In the genomic region with DNA sequence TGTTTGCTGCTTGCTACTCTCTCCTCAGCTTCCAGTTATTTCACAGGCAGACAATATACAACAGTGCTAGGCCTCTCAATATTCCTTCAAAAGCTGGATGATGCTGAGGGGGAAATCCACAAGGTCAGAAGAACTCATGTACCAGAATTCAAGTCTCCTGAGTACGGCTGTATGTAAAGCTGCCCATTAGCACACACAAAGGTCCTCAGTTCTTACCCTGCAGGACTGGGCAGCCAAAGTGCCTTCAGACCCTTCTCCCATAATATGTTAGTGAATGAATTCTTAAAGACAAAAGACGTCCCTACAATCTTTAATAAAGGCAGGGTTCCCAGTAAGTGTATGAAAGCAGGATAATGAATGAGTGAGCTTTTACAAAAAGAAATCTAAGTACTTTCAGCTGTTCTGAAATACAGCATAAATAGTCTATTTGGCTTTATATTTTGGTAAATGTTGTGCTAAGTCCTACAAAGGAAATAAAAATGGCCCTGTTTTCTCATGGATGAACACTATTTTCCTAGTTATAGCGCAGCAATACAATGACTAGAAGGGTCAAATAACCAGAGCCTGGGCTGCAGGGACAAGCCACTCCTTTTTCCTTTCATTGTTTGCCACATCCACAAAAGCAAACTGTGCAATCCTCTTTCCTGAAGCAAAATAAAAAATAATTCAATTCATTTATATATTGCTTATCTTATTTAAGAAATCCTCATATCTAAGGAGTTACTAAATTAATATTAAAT, we compare ENCODE assay signal across 17 mouse cellular contexts.
DNase-seq lines count a peak whose midpoint lies in the region; ATAC-seq lines count a peak whose summit lies in the region.
"Had no signal": no experiment of that assay in that cellular context is flagged by ENCODE, and none has a peak within 500 bp of the region (broad histone marks: within the 10 kb centered on the region; RNA-seq: fewer than 3 reads in every experiment).

No protein-coding gene starts in this region.

- peak; percentile 55; the same call in 1 of the 2 replicates for ATAC-seq in hindbrain, embryonic 11.5 days (ENCODE audit: low FRiP score)
- peak; percentile 48; the same call in 1 of the 2 replicates for ATAC-seq in hindbrain, embryonic 12.5 days (ENCODE audit: low FRiP score)
- ATAC-seq in midbrain, embryonic 14.5 days (ENCODE audit: low FRiP score, low TSS enrichment) = peak; percentile 28; the same call in 1 of the 2 replicates

- H3K4me2 ChIP-seq in hindbrain, embryonic 11.5 days (replicated peaks; ENCODE audit: low read depth, low read length) = no peak overlapping the region
- H3K4me2 ChIP-seq in hindbrain, embryonic 12.5 days (replicated peaks) = no peak overlapping the region
- no peak overlapping the region for H3K4me2 ChIP-seq in midbrain, embryonic 14.5 days (ENCODE audit: low read length)
- H3K4me2 ChIP-seq: stomach, embryonic 15.5 days had no signal

- 61% methylated on average over 3 of the region's 3 CpGs for WGBS in hindbrain, embryonic 11.5 days
- WGBS in hindbrain, embryonic 10.5 days = 64% methylated on average over 3 of the region's 3 CpGs
- WGBS in forebrain, embryonic 10.5 days = 38% methylated on average over 3 of the region's 3 CpGs
- 52% methylated on average over 3 of the region's 3 CpGs for WGBS in hindbrain, embryonic 12.5 days
- 39% methylated on average over 3 of the region's 3 CpGs for WGBS in midbrain, embryonic 14.5 days

- no peaks in the 10 kb centered on the region for H3K36me3 ChIP-seq in hindbrain, embryonic 11.5 days (ENCODE audit: control insufficient read depth, insufficient read depth, low read length)
- H3K36me3 ChIP-seq in hindbrain, embryonic 10.5 days = no peaks in the 10 kb centered on the region
- H3K36me3 ChIP-seq in forebrain, embryonic 10.5 days (replicated peaks) = no peaks in the 10 kb centered on the region
- H3K36me3 ChIP-seq in hindbrain, embryonic 12.5 days = no peaks in the 10 kb centered on the region
- H3K36me3 ChIP-seq in midbrain, embryonic 14.5 days (ENCODE audit: control insufficient read depth, insufficient read depth, low read length) = no peaks in the 10 kb centered on the region
- H3K36me3 ChIP-seq: stomach, embryonic 15.5 days had no signal

- no peak overlapping the region for H3K9ac ChIP-seq in hindbrain, embryonic 11.5 days (ENCODE audit: low read depth, low read length)
- H3K9ac ChIP-seq in hindbrain, embryonic 12.5 days = no peak overlapping the region
- 0 out of 2 replicates have a peak overlapping the region, but pooled peaks have one; percentile 3 for H3K9ac ChIP-seq in midbrain, embryonic 14.5 days (replicated peaks; ENCODE audit: low read length)
- H3K9ac ChIP-seq: stomach, embryonic 15.5 days had no signal

- H3K27ac ChIP-seq in hindbrain, embryonic 11.5 days (ENCODE audit: low read depth, low read length) = no peak overlapping the region; the same call in 1 of the 2 replicates
- no peak overlapping the region for H3K27ac ChIP-seq in hindbrain, embryonic 10.5 days
- H3K27ac ChIP-seq in forebrain, embryonic 10.5 days = peak overlapping the region; percentile 69
- H3K27ac ChIP-seq in hindbrain, embryonic 12.5 days = peak overlapping the region; percentile 73
- peak overlapping the region; percentile 87 for H3K27ac ChIP-seq in midbrain, embryonic 14.5 days (replicated peaks; ENCODE audit: low read depth, low read length)
- H3K27ac ChIP-seq: stomach, embryonic 15.5 days had no signal

- intact Hi-C loops in heart, postnatal 10 days (cut with DNase I) = no loop called here

- DNase-seq in hindbrain, embryonic 11.5 days (ENCODE audit: low spot score) = no peak
- no peak for DNase-seq in hindbrain, embryonic 10.5 days (ENCODE audit: low spot score)
- no peak for DNase-seq in forebrain, embryonic 10.5 days (ENCODE audit: extremely low spot score, low spot score)
- peak; percentile 54 for DNase-seq in midbrain, embryonic 14.5 days
- no peak for DNase-seq in heart, postnatal 10 days
- DNase-seq in thymus, adult 18-20 months = no peak
- DNase-seq in lung, postnatal 10 days = no peak
- DNase-seq: adrenal gland, postnatal 10 days; cerebellum, adult 18-20 months; gastrocnemius, postnatal 14 days; kidney, adult 8-10 months; kidney, postnatal 36 days; liver; lung, adult 2 months; lung, postnatal 4 days had no signal

- H3K9me3 ChIP-seq in hindbrain, embryonic 11.5 days (ENCODE audit: control insufficient read depth, low read length) = no peaks in the 10 kb centered on the region
- H3K9me3 ChIP-seq in hindbrain, embryonic 10.5 days = no peaks in the 10 kb centered on the region
- no peaks in the 10 kb centered on the region for H3K9me3 ChIP-seq in forebrain, embryonic 10.5 days
- H3K9me3 ChIP-seq in hindbrain, embryonic 12.5 days (replicated peaks) = no peaks in the 10 kb centered on the region
- no peaks in the 10 kb centered on the region for H3K9me3 ChIP-seq in midbrain, embryonic 14.5 days (ENCODE audit: control insufficient read depth, low read length)
- H3K9me3 ChIP-seq: stomach, embryonic 15.5 days had no signal

- no peaks in the 10 kb centered on the region for H3K4me1 ChIP-seq in hindbrain, embryonic 11.5 days (replicated peaks; ENCODE audit: control insufficient read depth, insufficient read depth, low read length)
- H3K4me1 ChIP-seq in hindbrain, embryonic 10.5 days (replicated peaks) = peaks cover 6% of the 10 kb centered on the region; the same call in 1 of the 2 replicates
- peaks cover 24% of the 10 kb centered on the region for H3K4me1 ChIP-seq in forebrain, embryonic 10.5 days
- peaks cover 4% of the 10 kb centered on the region; the same call in 1 of the 2 replicates for H3K4me1 ChIP-seq in hindbrain, embryonic 12.5 days
- peaks cover 15% of the 10 kb centered on the region for H3K4me1 ChIP-seq in midbrain, embryonic 14.5 days (ENCODE audit: control insufficient read depth, insufficient read depth, low read length)
- H3K4me1 ChIP-seq: stomach, embryonic 15.5 days had no signal

- no peaks in the 10 kb centered on the region for H3K27me3 ChIP-seq in hindbrain, embryonic 11.5 days (ENCODE audit: control insufficient read depth, insufficient read depth, low read length)
- H3K27me3 ChIP-seq in hindbrain, embryonic 10.5 days (ENCODE audit: insufficient read depth, poor library complexity, severe bottlenecking) = no peaks in the 10 kb centered on the region
- H3K27me3 ChIP-seq in forebrain, embryonic 10.5 days (ENCODE audit: poor library complexity, severe bottlenecking) = no peaks in the 10 kb centered on the region
- H3K27me3 ChIP-seq in hindbrain, embryonic 12.5 days = no peaks in the 10 kb centered on the region
- H3K27me3 ChIP-seq in midbrain, embryonic 14.5 days (ENCODE audit: control insufficient read depth, insufficient read depth, low read length) = no peaks in the 10 kb centered on the region
- H3K27me3 ChIP-seq: stomach, embryonic 15.5 days had no signal

- no peak overlapping the region for H3K4me3 ChIP-seq in hindbrain, embryonic 11.5 days (ENCODE audit: low read depth, low read length)
- H3K4me3 ChIP-seq in hindbrain, embryonic 10.5 days = no peak overlapping the region
- H3K4me3 ChIP-seq in forebrain, embryonic 10.5 days = no peak overlapping the region
- no peak overlapping the region for H3K4me3 ChIP-seq in hindbrain, embryonic 12.5 days
- H3K4me3 ChIP-seq in midbrain, embryonic 14.5 days (replicated peaks; ENCODE audit: low read depth, low read length) = no peak overlapping the region
- H3K4me3 ChIP-seq: stomach, embryonic 15.5 days had no signal

Comparison
In these comparisons a context has a peak if more than half of its experiments do, and no peak if none do; other contexts are left out.
1. H3K27ac ChIP-seq: peak in forebrain, embryonic 10.5 days (single experiment), hindbrain, embryonic 12.5 days (single experiment) and midbrain, embryonic 14.5 days (single experiment); none in hindbrain, embryonic 11.5 days (single experiment) and hindbrain, embryonic 10.5 days (single experiment).
2. Peak in every context shown above with its lines, with median percentiles within 50 percentile points of each other: ATAC-seq.